ENCODE assay signal across 7 mouse cellular contexts in genomic region chrX:98348036-98348435, GRCm38 (mm10).
DNase-seq lines count a peak whose midpoint lies in the region; ATAC-seq and TF ChIP-seq lines count a peak whose summit lies in the region.

No protein-coding gene starts in this region.

- no peak overlapping the region for H3K9ac ChIP-seq in liver, postnatal 0 days (replicated peaks)

- WGBS in liver, postnatal 0 days (ENCODE audit: insufficient replicate concordance), result 36% methylated on average over 4 of the region's 4 CpGs

- no peak overlapping the region for H3K4me3 ChIP-seq in liver, postnatal 0 days (ENCODE audit: low read depth, low read length)

- peak; percentile 6 for DNase-seq in left cerebral cortex, postnatal 4 days
- no peak for DNase-seq in left cerebral cortex, adult 11 months (ENCODE audit: low spot score)
- peak; percentile 40 for DNase-seq in fat pad, adult 2 months (ENCODE audit: extremely low read depth, low read depth, low spot score)
- peak; percentile 66 to 67 for DNase-seq in heart, postnatal 10 days
- peak; percentile 48 for DNase-seq in ovary, postnatal 36 days (ENCODE audit: low spot score)
- DNase-seq in thymus, postnatal 0 days (ENCODE audit: low spot score), result no peak
- no peak for DNase-seq in liver, postnatal 0 days

- H3K4me1 ChIP-seq in liver, postnatal 0 days (ENCODE audit: insufficient read depth), result no peaks in the 10 kb centered on the region

- no peaks in the 10 kb centered on the region for H3K27me3 ChIP-seq in liver, postnatal 0 days (ENCODE audit: insufficient read depth, low read length)

- no peak for ATAC-seq in liver, postnatal 0 days

- no peaks in the 10 kb centered on the region for H3K36me3 ChIP-seq in liver, postnatal 0 days (replicated peaks; ENCODE audit: insufficient read depth, low read length)

- no peak overlapping the region for H3K27ac ChIP-seq in liver, postnatal 0 days (ENCODE audit: low read depth)

- no peak for TF ChIP-seq EP300 in liver, postnatal 0 days (IDR thresholded peaks at IDR 0.05; ENCODE audit: low read depth)

- TF ChIP-seq CTCF in liver, postnatal 0 days (IDR thresholded peaks at IDR 0.05; ENCODE audit: low read depth), result no peak

- no peaks in the 10 kb centered on the region for H3K9me3 ChIP-seq in liver, postnatal 0 days (ENCODE audit: low read length)

- intact Hi-C loops in left cerebral cortex, postnatal 4 days (cut with DNase I), result no loop called here
- intact Hi-C loops in heart, postnatal 10 days (cut with DNase I), result no loop called here

- H3K4me2 ChIP-seq in liver, postnatal 0 days (ENCODE audit: low read depth, low read length), result no peak overlapping the region

Comparison
In these comparisons a context has a peak if more than half of its experiments do, and no peak if none do; other contexts are left out.
1. DNase-seq: peak in left cerebral cortex, postnatal 4 days (single experiment), fat pad, adult 2 months (single experiment), heart, postnatal 10 days (2 of 2) and ovary, postnatal 36 days (single experiment); none in left cerebral cortex, adult 11 months (single experiment), thymus, postnatal 0 days (single experiment) and liver, postnatal 0 days (single experiment).